Mouse (Mus musculus): Measurements from ENCODE around the gene Fbxo5. TPM values are rescaled to one million over a fixed set of nuclear protein-coding genes. Genes with fewer than 3 reads are reported as not detected.

Gene Fbxo5
- polyA plus RNA-seq (2012; rRNA removed) = 5.2 and 5.6 TPM in 2 replicates

GRCm38 (mm10) chr10:5805243-5805730, at the start of gene Fbxo5:
TSS of gene Fbxo5 (minus strand) at chr10:5805600.
- DNase-seq (ENCODE audit: low spot score) = peak; percentile 92

DNA sequence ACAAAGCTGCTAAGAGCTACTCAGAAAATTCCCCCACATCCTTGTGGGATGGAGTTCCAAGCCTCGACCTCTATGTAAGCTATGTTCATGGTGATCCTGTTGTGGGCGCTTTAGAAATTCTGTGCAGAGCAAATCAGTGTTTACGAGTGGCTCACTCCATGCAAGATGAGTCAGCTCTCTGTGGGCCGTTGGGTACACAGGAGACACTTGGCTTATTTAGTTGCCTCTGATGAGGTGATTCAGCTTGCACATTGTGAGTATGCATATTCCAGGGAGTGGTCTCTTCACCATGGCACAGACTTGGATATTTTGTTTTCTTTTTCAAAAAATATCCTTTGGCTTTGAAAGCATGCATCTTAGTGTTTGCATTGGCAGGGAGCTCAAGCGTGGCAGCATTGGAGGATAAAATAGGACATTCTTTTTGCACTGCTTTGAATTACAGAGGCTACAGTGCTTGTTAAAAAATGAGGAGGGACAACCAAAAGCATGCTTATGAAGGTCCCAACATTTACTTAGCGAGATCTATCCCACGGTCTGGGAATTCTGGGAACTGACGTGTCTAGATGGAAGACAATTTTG, 48.0 kb upstream of the Fbxo5 start:
- no peak for DNase-seq (ENCODE audit: low spot score)

DNA sequence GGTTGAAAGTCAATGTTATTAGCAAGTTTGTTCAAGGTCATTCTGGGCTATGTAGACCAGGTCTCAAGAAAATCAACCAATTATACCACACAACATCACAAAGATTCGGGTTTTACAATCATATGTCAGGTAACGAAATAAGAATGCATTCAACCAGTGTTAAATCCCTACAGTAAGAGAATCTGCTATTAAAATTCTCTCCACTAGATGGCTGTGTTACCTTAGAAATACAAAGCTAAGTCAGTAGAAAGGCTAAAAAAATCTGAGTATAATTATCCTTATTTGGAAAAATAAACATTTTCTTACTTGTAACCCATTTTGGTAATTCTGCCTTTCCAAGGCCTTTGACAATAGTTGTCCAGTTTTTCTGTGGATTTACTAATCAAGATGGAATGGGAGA, 41.5 kb upstream of the Fbxo5 start:
- DNase-seq (ENCODE audit: low spot score) = no peak

GRCm38 (mm10) chr10:5841369-5841768, 36.0 kb upstream of the Fbxo5 start:
- DNase-seq (ENCODE audit: low spot score) = no peak

GRCm38 (mm10) chr10:5826336-5827025, 21.1 kb upstream of the Fbxo5 start:
- DNase-seq (ENCODE audit: low spot score) = no peak

GRCm38 (mm10) chr10:5824779-5825178, 19.4 kb upstream of the Fbxo5 start:
- no peak for DNase-seq (ENCODE audit: low spot score)

GRCm38 (mm10) chr10:5823740-5824491, 18.5 kb upstream of the Fbxo5 start, which contains the start of gene Mtrf1l:
TSS of gene Mtrf1l (minus strand) at chr10:5823910.
- DNase-seq (ENCODE audit: low spot score) = peak; percentile 91

DNA sequence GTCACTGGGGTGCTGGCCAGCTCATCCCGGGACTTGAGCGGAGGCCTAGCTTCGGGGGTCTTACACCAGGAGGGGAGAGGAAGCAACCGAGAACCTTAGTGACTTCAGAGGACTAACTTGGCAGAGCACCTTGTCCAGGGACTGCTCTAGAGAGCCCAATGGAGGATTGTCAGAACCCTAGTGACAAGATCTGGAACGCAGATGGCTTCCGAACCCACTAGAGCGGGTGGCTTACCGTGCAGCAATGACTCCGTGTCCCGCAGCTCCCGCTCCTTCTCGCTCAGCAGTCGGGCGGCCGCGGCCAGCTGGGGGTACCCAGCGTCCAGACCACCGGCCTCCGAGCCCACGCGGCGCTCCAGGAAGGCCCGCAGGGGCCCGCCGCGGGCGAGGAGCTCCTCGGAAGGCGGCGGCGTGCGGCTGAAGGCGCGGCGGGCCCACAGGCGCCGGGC, 17.9 kb upstream of the Fbxo5 start:
- peak; percentile 32 for DNase-seq (ENCODE audit: low spot score)

DNA sequence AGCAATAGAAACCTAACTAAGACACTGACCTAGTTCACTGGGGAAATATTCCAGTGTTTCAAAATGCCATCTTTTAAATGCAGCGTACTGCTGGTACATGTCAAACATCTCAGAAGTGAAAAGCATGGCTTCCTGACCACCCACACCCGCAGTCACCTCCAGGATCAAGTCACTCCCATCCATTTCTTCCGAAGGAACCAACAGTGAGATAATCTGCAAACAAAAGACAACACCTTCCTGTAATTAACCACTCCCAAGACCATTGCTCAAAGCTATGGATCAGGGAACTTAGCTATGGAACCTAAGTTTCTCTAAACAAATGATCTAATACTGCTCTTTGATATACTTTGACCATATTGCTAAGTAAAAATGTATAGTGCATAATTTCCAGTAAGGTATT, 13.4 kb upstream of the Fbxo5 start:
- no peak for DNase-seq (ENCODE audit: low spot score)

- DNase-seq (ENCODE audit: low spot score) = no peak
These were observed 10.6 kb upstream of the Fbxo5 start for GRCm38 (mm10) chr10:5815968-5816367.

- DNase-seq (ENCODE audit: low spot score) = no peak
These were observed 8.3 kb upstream of the Fbxo5 start for GRCm38 (mm10) chr10:5813724-5814123.

GRCm38 (mm10) chr10:5807683-5808082, 2.3 kb upstream of the Fbxo5 start:
- DNase-seq (ENCODE audit: low spot score) = no peak

- no peak for DNase-seq (ENCODE audit: low spot score)
These were observed 1.6 kb upstream of the Fbxo5 start for GRCm38 (mm10) chr10:5806996-5807395.

DNA sequence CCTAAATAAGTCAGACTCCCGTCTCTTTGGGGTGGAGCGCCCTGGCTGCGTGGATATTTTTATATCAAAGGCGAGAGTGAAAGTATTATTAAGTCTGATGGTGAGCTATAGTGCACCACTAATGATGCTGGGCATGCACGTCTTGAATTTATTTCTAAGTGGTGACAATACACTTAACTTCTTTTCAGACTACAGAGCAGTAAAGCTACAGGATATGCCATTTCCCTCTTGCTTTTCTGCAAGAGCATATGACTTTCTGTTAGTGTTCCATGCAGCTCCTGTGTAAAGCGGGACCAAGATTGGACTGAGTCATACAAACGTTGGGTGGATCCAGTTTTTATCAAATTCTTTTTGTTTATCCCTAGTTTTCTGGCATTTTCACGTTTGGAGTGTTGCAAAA, 1.0 kb upstream of the Fbxo5 start:
- no peak for DNase-seq (ENCODE audit: low spot score)

DNA sequence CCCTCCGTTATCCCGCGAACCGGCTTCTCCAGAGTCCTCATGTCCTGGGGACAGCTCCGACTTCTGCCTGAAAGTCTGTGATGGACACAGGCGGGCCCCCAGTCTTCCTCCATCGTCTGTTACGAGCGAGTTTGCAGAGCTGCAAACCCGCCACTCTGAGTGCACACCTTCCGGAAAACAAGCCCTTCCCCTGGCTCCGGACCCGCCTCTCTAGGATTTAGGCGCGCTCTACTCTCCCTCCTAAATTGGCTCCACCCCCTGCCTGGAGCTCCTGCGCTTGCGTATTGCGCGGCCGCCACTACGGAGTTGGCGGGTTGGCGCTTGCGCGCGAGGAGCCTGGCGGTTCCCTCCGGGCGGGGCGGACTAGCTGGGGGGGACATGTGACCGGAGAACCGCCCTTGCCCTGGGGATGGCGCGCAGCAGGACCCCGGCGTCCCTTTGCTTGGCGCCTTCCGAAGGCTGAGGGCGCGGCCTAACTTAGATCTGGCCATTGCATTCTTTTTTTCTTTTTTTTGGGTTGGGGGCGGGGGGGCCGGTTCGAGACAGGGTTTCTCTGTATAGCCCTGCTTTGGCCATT, 419 bp upstream of the Fbxo5 start:
- no peak for DNase-seq (ENCODE audit: low spot score)

GRCm38 (mm10) chr10:5804691-5805156, 676 bp downstream of the Fbxo5 start:
- DNase-seq (ENCODE audit: low spot score) = no peak

- DNase-seq (ENCODE audit: low spot score) = no peak
These were observed 1.7 kb downstream of the Fbxo5 start for GRCm38 (mm10) chr10:5803739-5804138.

GRCm38 (mm10) chr10:5802866-5803265, 2.5 kb downstream of the Fbxo5 start:
- DNase-seq (ENCODE audit: low spot score) = no peak

GRCm38 (mm10) chr10:5800490-5800889, 4.9 kb downstream of the Fbxo5 start:
- DNase-seq (ENCODE audit: low spot score) = no peak

- no peak for DNase-seq (ENCODE audit: low spot score)
These were observed 7.3 kb downstream of the Fbxo5 start for GRCm38 (mm10) chr10:5798069-5798468.

GRCm38 (mm10) chr10:5790657-5791056, 14.7 kb downstream of the Fbxo5 start:
- no peak for DNase-seq (ENCODE audit: low spot score)

- no peak for DNase-seq (ENCODE audit: low spot score)
These were observed 18.5 kb downstream of the Fbxo5 start for GRCm38 (mm10) chr10:5786923-5787322.
